Comparison of ENCODE assay signal across 19 mouse cellular contexts in genomic region chr7:72972397-72972796, GRCm38 (mm10).
DNase-seq lines count a peak whose midpoint lies in the region; ATAC-seq and TF ChIP-seq lines count a peak whose summit lies in the region.
"Had no signal": no experiment of that assay in that cellular context is flagged by ENCODE, and none has a peak within 500 bp of the region (broad histone marks: within the 10 kb centered on the region; RNA-seq: fewer than 3 reads in every experiment).

No protein-coding gene starts in this region.

- WGBS in heart, embryonic 10.5 days = 23% methylated on average over 7 of the region's 7 CpGs
- 23% methylated on average over 7 of the region's 7 CpGs for WGBS in heart, adult 2 months
- 27% methylated on average over 7 of the region's 7 CpGs for WGBS in heart, embryonic 15.5 days
- WGBS in stomach, embryonic 14.5 days = 60% methylated on average over 7 of the region's 7 CpGs
- WGBS in hindbrain, embryonic 14.5 days = 92% methylated on average over 7 of the region's 7 CpGs

- no peak overlapping the region for H3K9ac ChIP-seq in heart, adult 2 months (ENCODE audit: low read depth, low read length)
- H3K9ac ChIP-seq in heart, embryonic 15.5 days = no peak overlapping the region
- H3K9ac ChIP-seq in stomach, embryonic 14.5 days (replicated peaks; ENCODE audit: low read depth, low read length) = no peak overlapping the region
- no peak overlapping the region for H3K9ac ChIP-seq in hindbrain, embryonic 14.5 days
- H3K9ac ChIP-seq: forebrain, postnatal 0 days; hindbrain, embryonic 13.5 days had no signal

- intact Hi-C loops in heart, adult 2 months (cut with DNase I) = no loop called here

- ATAC-seq in heart, embryonic 15.5 days (replicated peaks; ENCODE audit: insufficient number of reproducible peaks, insufficient read depth, low FRiP score, low read depth) = peak; percentile 50; the same call in 1 of the 2 replicates
- no peak for ATAC-seq in stomach, embryonic 14.5 days (ENCODE audit: insufficient number of reproducible peaks, insufficient read depth, low FRiP score, low read depth)
- no peak for ATAC-seq in hindbrain, embryonic 14.5 days (ENCODE audit: low FRiP score)
- ATAC-seq: forebrain, postnatal 0 days had no signal

- H3K36me3 ChIP-seq in heart, embryonic 10.5 days = no peaks in the 10 kb centered on the region
- H3K36me3 ChIP-seq in heart, adult 2 months (ENCODE audit: control insufficient read depth, insufficient read depth, low read length) = no peaks in the 10 kb centered on the region
- H3K36me3 ChIP-seq in heart, embryonic 15.5 days = no peaks in the 10 kb centered on the region
- no peaks in the 10 kb centered on the region for H3K36me3 ChIP-seq in stomach, embryonic 14.5 days (ENCODE audit: control insufficient read depth, insufficient read depth, low read length)
- no peaks in the 10 kb centered on the region for H3K36me3 ChIP-seq in hindbrain, embryonic 14.5 days (replicated peaks; ENCODE audit: control insufficient read depth, insufficient read depth)
- H3K36me3 ChIP-seq: forebrain, embryonic 10.5 days; hindbrain, embryonic 13.5 days; midbrain, embryonic 10.5 days had no signal

- H3K4me3 ChIP-seq in heart, embryonic 10.5 days = no peak overlapping the region
- H3K4me3 ChIP-seq in heart, adult 2 months = no peak overlapping the region
- no peak overlapping the region for H3K4me3 ChIP-seq in heart, embryonic 15.5 days
- H3K4me3 ChIP-seq in stomach, embryonic 14.5 days (ENCODE audit: low read depth, low read length) = no peak overlapping the region
- no peak overlapping the region for H3K4me3 ChIP-seq in hindbrain, embryonic 14.5 days (replicated peaks; ENCODE audit: low read length)
- H3K4me3 ChIP-seq: forebrain, embryonic 10.5 days; hindbrain, embryonic 13.5 days; midbrain, embryonic 10.5 days had no signal

- DNase-seq in heart, adult 18-20 months = peak; percentile 31 to 53
- no peak for DNase-seq in heart, embryonic 10.5 days (ENCODE audit: low spot score)
- peak; percentile 31 to 38 for DNase-seq in heart, adult 2 months
- DNase-seq in adrenal gland, adult 2 months = no peak
- DNase-seq in hindbrain, embryonic 14.5 days (ENCODE audit: low spot score) = no peak
- no peak for DNase-seq in layer of hippocampus, adult 8-10 months (ENCODE audit: low spot score in 2 of 2)
- DNase-seq: adrenal gland, postnatal 36 days; cerebellum, adult 2 months; forebrain, postnatal 0 days; layer of hippocampus, postnatal 36 days; retina, postnatal 1 day; thymus, postnatal 36 days had no signal

- no peak overlapping the region for H3K27ac ChIP-seq in heart, embryonic 10.5 days
- peak overlapping the region; percentile 64 for H3K27ac ChIP-seq in heart, adult 2 months
- peak overlapping the region; percentile 1 for H3K27ac ChIP-seq in heart, embryonic 15.5 days
- H3K27ac ChIP-seq in stomach, embryonic 14.5 days (ENCODE audit: low read length) = 0 out of 2 replicates have a peak overlapping the region, but pooled peaks have one; percentile 10
- no peak overlapping the region for H3K27ac ChIP-seq in hindbrain, embryonic 14.5 days
- H3K27ac ChIP-seq: forebrain, embryonic 10.5 days; hindbrain, embryonic 13.5 days; kidney, postnatal 0 days; midbrain, embryonic 10.5 days had no signal

- H3K79me2 ChIP-seq in heart, adult 2 months (replicated peaks; ENCODE audit: control insufficient read depth, insufficient read depth, low read length) = no peaks in the 10 kb centered on the region

- TF ChIP-seq POLR2A in heart, adult 2 months (IDR thresholded peaks at IDR 0.05; ENCODE audit: insufficient read depth, low read depth, low read length) = no peak

- no peak for TF ChIP-seq EP300 in heart, adult 2 months (IDR thresholded peaks at IDR 0.05; ENCODE audit: insufficient read depth, low read depth, low read length)

- H3K27me3 ChIP-seq in heart, embryonic 10.5 days (ENCODE audit: insufficient read depth, poor library complexity, severe bottlenecking) = no peaks in the 10 kb centered on the region
- H3K27me3 ChIP-seq in heart, adult 2 months (ENCODE audit: control insufficient read depth, insufficient read depth, low read length) = no peaks in the 10 kb centered on the region
- no peaks in the 10 kb centered on the region for H3K27me3 ChIP-seq in heart, embryonic 15.5 days
- no peaks in the 10 kb centered on the region for H3K27me3 ChIP-seq in stomach, embryonic 14.5 days (ENCODE audit: control insufficient read depth, insufficient read depth, low read length)
- H3K27me3 ChIP-seq in hindbrain, embryonic 14.5 days (ENCODE audit: control insufficient read depth, insufficient read depth, low read length) = no peaks in the 10 kb centered on the region
- H3K27me3 ChIP-seq: CH12.LX; hindbrain, embryonic 13.5 days had no signal

- no peak overlapping the region for H3K4me2 ChIP-seq in heart, embryonic 15.5 days
- no peak overlapping the region for H3K4me2 ChIP-seq in stomach, embryonic 14.5 days (replicated peaks; ENCODE audit: low read depth, low read length)
- no peak overlapping the region for H3K4me2 ChIP-seq in hindbrain, embryonic 14.5 days (replicated peaks)
- H3K4me2 ChIP-seq: hindbrain, embryonic 13.5 days had no signal

- H3K9me3 ChIP-seq in heart, embryonic 10.5 days = no peaks in the 10 kb centered on the region
- no peaks in the 10 kb centered on the region for H3K9me3 ChIP-seq in heart, embryonic 15.5 days (replicated peaks)
- H3K9me3 ChIP-seq in stomach, embryonic 14.5 days (ENCODE audit: control insufficient read depth, low read depth, low read length) = no peaks in the 10 kb centered on the region
- no peaks in the 10 kb centered on the region for H3K9me3 ChIP-seq in hindbrain, embryonic 14.5 days (ENCODE audit: control insufficient read depth, low read length)
- H3K9me3 ChIP-seq: forebrain, embryonic 10.5 days; hindbrain, embryonic 13.5 days; midbrain, embryonic 10.5 days had no signal

- peaks cover 5% of the 10 kb centered on the region; the same call in 1 of the 2 replicates for H3K4me1 ChIP-seq in heart, embryonic 10.5 days
- peaks cover 2% of the 10 kb centered on the region for H3K4me1 ChIP-seq in heart, adult 2 months (ENCODE audit: control insufficient read depth, insufficient read depth, low read length)
- H3K4me1 ChIP-seq in heart, embryonic 15.5 days (replicated peaks) = peaks cover 13% of the 10 kb centered on the region
- no peaks in the 10 kb centered on the region for H3K4me1 ChIP-seq in stomach, embryonic 14.5 days (ENCODE audit: control insufficient read depth, insufficient read depth, low read length)
- H3K4me1 ChIP-seq in hindbrain, embryonic 14.5 days (replicated peaks; ENCODE audit: control insufficient read depth, insufficient read depth, low read length) = no peaks in the 10 kb centered on the region
- H3K4me1 ChIP-seq: forebrain, embryonic 10.5 days; hindbrain, embryonic 13.5 days; midbrain, embryonic 10.5 days had no signal

- no peak for TF ChIP-seq CTCF in heart, adult 2 months (IDR thresholded peaks at IDR 0.05)

Comparison
In these comparisons a context has a peak if more than half of its experiments do, and no peak if none do; other contexts are left out.
1. DNase-seq: peak in heart, adult 18-20 months (2 of 2) and heart, adult 2 months (2 of 2); none in heart, embryonic 10.5 days (single experiment), adrenal gland, adult 2 months (single experiment), hindbrain, embryonic 14.5 days (single experiment) and layer of hippocampus, adult 8-10 months (0 of 2).
2. H3K27ac ChIP-seq: peak in heart, adult 2 months (single experiment), heart, embryonic 15.5 days (single experiment) and stomach, embryonic 14.5 days (single experiment); none in heart, embryonic 10.5 days (single experiment) and hindbrain, embryonic 14.5 days (single experiment).